Mouse (Mus musculus) layer of hippocampus, adult 8-10 months (tissue): ENCODE data around the gene Gkap1. TPM values are rescaled to one million over a fixed set of nuclear protein-coding genes. Genes with fewer than 3 reads are reported as not detected.

Experiments used
- DNase-seq, 2 experiments: peaks; one replicate each; pipeline ENCODE4 v3.0.0; 2022; ENCODE audit warnings: low spot score in 2 of 2
- total RNA-seq, 4 experiments: library from RNA; stranded (reverse); gene quantifications; 2 replicates each; pipeline ENCODE4 v1.2.4; 2022

Gkap1 gene
- 10 to 100 TPM; 17.6 to 22.4 (median 19.1) TPM for total RNA-seq

DNA sequence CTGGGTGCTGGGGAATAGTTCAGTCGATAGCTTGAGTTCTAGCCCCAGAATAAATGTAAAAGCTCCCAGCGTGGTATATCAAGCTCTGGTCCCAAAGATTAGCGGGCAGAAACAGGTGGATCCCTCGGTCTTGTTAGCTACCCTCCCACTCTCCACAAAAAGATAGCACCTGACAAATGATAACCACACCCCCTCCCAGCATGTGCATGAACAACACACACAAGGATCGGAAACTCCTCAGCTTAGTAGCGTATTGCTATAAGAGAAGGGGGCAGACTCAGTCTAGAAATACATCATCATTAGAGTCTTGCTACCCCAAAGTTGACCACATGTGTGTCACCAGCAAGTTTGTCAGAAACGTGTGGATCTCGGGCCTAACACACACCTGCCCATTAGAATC is at the start of gene Gkap1:
Gene Gkap1, minus strand, starts transcription at position 101 of the 400 bp plus-strand sequence.
- no peak for DNase-seq

DNA sequence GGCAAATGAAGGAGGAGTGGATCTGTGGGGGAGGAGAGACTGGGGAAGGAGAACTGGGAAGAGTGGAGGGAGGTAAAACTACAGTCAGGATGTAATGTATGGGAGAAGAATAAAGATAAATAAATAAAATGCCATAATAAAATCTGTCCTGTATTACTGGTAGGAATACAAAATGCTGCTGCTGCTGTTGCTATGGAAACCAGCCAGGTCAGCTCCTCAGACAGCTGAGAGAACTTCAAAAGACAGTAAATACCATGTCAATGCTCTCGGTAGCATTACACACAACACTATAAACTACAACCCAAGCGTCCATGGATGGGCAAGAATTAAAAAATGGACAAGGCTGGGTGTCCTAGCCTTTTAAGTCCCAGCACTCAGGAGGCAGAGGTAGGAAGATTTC is 42.3 kb upstream of the Gkap1 start:
- DNase-seq = no peak

DNA sequence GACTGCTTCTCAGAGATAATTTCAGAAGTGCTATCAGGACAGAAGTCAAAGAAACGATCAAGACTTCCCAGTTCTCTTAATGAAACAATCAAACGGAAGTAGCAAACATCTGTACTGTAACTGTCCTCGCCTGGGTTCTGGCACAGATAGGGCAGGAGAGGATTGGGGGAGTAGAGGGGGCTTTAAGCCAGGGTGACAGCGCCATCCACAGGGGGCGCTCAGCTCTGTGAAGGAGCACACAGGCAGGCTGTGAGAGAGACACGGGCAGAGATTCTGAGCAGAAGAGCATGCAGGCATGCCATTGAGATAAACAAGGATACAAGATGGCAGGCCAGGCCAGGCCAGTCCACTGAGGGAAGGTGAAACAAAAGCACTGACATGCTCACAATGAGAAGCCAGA is 39.5 kb upstream of the Gkap1 start:
- no peak for DNase-seq

DNA sequence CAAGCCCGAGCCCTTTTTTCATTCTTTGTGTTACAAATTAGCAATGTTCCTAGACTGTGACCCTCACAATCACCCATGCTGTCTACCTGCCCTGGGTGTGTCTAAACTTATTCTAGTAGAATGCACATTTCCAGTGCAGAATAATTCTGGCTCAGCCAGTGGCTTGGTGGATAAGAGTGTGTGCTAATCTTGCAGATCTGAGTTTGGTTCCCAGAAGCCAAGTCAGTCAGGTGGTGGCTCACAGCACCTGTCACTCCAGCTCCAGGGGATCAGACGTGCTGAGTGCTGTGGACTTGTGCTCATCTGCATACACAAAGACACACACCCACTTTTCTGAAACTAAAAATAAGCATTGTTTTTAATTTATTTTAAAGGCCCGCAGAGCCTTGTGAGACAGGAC is 38.3 kb upstream of the Gkap1 start:
- DNase-seq = no peak

DNA sequence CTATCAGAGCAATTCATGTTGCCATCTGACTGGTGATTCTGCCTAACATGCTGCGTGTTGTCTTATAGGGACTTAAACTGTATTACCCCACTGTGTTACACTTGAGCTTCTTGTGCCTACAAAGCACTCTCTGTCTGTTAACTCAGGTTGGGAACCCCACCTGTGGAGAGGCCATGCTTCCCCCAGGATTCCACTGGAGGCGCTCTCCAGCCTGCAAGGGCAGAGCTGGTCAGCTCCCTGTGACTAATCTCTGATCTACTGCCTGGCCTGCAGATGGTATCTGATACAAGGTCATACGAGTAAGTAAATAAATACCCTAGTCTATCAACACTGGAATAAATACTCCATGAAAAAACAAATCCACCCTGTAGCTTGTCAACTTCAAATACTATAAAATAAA is 35.9 kb upstream of the Gkap1 start:
- DNase-seq = no peak

GRCm38 (mm10) chr13:58309499-58309898 is 34.0 kb upstream of the Gkap1 start:
- no peak for DNase-seq

DNA sequence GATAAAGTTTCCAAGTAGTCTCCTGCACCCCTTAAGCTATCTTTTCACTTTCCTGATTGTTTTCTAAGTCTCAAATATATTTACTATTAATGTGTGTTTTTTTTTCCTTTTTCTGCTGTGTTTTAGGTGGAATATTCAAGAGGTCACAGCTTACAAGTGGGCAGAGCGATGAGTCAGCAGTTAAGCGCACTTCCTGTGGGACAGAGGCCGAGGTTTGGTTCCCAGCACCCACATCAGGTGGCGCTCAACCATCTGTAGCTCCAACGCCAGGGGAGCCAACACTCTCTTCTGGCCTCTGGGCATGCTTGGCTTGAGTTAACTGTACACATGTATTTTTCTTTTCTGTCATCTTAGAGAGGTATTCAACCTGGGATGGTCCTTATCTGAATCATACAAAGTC is 32.0 kb upstream of the Gkap1 start:
- DNase-seq = no peak

DNA sequence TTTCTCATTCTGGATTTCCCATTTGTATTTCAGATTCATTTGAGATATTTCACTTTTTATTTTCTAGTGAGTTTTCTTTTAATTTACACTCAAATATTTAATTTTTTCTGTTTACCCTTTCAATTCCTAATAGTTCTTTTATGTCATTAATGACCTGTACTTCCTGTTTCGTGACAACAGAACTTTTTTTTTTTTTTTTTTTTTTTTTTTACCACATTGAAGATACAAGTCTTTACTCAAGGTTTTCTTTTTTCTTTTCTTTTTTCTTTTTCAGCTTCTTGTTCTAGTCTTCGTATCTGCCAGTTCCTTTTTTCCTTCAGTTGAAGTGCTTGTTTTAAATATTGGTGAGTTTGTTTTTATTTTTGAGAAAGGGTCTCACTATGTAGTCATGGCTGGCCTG is 29.7 kb upstream of the Gkap1 start:
- DNase-seq = no peak

- no peak for DNase-seq
These were observed 27.1 kb upstream of the Gkap1 start for GRCm38 (mm10) chr13:58302421-58303145.

DNA sequence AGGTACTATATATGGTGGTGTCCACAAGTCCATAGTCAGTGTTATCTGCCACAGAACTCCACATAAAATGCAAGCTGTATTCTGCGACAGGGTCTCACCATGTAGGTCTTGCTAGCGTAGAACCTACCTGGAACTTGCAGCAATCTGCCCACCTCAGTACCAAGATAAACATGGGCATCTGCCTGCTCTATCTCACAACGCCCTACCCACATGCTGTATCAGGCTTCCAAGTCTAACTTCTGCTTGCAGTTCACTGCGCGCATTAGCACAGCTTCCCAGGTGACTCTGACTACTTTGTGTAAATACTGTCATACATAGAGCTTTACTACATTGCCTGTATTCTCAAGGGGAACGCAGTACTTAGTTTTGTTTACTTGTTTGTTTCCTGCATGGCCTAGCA is 26.5 kb upstream of the Gkap1 start:
- DNase-seq = no peak

DNA sequence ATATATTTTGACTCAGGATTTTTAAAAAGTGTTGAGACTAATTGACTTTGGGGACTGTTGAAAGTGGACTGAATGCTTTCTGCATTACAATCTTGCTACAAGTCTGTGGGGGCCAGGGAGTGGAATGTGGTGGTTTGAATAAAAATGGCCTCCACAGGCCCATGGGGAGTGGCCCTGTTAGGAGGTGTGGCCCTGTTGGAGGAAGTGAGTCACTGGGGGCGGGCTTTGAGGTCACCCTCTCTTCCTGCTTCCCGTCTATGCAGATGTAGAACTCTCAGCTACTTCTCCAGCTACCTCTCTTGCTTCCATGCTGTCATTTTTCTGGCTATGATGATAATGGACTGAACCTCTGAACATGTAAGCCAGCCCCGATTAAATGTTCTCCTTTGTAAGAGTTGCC is 23.3 kb upstream of the Gkap1 start:
- DNase-seq = no peak

GRCm38 (mm10) chr13:58295582-58295981 is 20.1 kb upstream of the Gkap1 start:
- DNase-seq = no peak

DNA sequence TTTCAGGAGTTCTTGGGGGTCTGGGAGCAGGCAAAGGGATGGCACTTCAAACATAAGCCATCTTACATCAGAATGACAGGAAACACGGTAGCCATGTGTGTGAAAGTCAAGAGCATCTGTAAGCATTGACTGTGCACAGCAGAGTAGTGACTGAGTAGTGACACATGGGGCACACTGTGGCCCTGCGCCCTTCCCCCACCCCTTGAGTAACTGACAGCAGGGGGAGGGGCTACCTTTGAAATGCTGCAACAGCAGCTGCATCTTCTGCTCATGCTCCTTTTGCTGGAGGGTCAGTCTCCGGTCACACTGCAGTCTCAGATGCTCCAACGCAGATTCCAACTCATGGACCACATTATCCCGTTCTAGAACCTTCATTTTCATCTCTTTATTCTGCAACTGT is 17.3 kb upstream of the Gkap1 start:
- DNase-seq = no peak

DNA sequence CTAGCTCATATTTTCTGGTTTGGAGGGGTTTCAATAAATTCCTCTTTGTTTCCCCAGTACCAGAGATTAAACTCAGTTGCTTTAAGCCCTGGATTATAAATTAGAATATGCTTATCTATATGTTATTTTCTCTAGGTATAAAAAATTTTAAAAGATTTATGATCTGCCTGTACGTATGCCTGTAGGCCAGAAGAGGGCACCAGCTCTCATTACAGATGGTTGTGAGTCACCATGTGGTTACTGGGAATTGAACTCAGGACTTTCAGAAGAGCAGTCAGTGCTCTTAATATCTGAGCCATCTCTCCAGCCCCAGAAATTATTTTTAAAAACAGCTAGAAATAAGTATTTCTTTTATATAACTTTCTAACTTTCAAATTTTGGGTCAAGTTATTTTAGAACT is 13.8 kb upstream of the Gkap1 start:
- no peak for DNase-seq

DNA sequence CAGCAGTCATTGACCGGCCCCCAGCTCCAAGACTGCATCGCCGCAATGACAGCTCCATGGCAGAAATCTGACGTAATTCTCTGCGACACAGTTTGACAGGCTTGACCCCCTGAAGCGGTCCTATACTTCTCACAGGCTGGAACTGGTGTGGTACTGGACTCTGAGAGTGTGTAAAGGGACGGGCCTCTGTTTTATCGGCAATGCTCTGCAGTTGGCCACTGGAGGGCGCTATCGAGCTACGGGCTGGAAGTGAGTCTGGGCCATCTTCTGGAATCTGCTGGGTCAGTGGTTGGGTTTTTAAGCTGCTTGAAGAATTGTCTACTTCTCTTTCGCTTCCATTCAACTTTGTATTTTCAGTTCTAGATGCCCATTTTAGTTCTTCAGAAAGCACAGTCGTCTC is 12.3 kb upstream of the Gkap1 start:
- DNase-seq = peak; percentile 17 to 64

GRCm38 (mm10) chr13:58283466-58283865 is 8.0 kb upstream of the Gkap1 start:
- no peak for DNase-seq

DNA sequence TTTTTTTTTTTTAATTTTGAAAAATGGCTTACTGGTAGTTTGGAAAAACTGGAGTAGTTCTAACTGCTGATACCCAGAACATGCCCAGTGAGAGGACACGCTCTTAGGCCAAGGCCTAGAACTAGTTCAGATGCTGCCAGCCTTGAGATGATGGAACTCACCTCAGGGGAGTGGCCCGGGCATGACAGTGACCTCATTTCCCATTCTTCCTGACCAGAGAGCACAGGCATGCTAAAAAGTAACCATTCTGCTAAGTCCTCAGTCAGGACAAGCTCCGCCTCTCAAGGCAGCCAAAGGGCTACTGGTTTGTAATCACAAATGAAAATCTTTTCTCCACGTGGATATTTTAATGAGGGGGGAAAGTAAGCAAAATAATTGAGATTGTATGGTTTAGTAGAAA is 6.4 kb upstream of the Gkap1 start:
- DNase-seq = no peak

GRCm38 (mm10) chr13:58280528-58280927 is 5.0 kb upstream of the Gkap1 start:
- DNase-seq = no peak

DNA sequence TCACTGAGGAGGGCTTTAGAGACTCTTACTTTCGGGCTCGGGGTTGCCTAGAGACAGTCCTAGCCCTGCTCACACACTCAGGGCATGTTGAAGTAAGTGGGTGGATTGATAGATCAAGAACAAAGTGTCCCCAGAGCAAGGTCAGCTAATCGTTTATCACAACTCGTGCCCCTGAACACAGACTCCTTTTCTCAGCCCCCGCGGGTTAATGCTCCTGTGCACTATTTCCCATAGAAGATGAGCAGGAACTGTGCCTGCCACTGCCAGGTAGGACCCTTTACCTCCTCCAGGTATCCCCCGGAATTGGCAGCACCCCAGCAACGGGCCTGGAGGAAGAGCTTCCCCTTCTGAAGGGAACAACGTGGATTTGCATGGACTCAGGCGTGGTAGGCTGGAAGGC is 757 bp upstream of the Gkap1 start:
- no peak for DNase-seq

GRCm38 (mm10) chr13:58275076-58275475 is 423 bp downstream of the Gkap1 start:
- DNase-seq = no peak

GRCm38 (mm10) chr13:58274259-58274991 is 1.1 kb downstream of the Gkap1 start:
- peak; percentile 13 to 19 for DNase-seq

DNA sequence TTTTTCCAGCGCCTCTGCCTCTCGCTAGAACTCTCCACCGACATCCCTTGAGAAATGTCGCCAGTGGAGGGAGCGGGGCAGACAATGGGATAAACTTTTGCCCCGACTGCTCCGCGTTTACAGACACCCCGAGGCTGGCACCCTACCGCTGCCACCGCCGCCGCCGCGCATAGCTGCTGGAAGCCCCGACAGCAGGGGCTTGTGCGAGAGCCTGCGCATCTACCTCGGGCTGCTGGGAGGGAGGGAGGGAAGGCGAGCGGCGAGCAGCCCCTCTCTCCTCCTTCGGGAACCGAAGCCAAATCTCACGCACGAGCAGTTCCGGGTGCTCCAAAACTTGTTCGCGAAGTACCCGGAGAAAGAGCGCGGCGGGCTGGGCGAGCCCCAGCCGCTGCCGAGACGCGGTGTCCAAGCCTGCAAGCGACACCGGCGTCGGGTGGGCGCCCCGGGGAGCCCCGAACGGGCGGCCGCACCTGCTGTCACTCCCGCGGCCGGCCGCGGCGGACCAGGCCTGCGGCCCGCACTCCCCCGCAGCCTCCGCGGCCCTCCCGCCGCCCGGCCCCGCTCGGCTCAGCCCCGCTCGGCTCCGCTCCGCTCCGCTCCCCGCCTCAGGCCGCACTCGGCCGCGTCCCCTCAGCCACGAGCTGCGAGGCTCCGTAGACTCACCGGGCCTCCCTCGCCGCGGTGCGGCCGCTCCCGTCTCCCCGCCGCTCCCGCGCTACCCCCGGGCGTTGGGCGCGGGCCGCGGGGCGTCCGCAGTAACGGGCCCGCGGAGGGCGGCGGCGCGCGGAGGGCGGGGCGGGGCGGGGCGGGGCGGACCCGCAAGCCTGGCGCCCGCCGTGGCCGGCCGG is 1.9 kb downstream of the Gkap1 start:
- no peak for DNase-seq
